Mouse (Mus musculus): ENCODE results near the gene Tbx6.
"Not testable (repeated sequence)": the region's sequence is repeated elsewhere in the genome, so short reads cannot be mapped to it uniquely, and the experiment has no call there.

The Tbx6 gene

DNA sequence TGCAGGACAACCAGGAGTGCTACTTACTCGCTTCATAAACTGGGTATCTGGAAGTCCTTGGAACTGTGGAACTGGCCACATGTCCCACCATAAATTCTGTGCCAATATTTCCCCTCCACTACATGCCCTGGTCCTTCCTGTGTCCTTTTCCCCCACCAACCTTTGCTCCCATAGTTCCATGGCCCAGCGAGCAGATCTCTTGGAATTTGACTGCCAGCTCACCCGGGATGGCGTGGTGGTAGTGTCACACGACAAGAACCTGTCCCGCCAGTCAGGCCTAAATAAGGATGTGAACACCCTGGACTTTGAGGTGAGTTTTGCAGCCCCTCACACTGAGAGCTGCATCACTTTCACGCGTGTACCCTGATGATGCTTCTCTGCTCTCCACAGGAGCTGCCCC is 14.3 kb upstream of the Tbx6 start:
- no peak for DNase-seq (ENCODE audit: low read depth in 1 of 2, low spot score in 2 of 2)

DNA sequence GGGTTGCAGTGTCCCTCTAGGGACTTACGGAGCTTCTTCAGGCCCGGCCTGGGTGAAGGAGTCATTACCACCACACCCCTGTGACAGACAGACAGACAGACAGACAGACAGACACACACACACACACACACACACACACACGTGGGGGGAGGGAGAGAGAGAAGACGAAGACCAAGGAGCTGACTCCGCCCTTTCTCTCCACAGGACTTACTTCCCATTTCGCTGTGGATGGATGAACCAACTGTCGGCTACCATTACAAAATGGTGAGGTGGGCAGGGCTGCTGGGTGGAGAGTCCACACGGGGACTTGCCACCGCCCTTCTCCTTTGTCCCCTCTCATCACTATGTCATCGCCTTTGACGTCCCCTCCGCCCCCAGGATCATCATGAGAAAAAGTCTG is 10.5 kb upstream of the Tbx6 start:
- peak; percentile 54 to 63 for DNase-seq (ENCODE audit: low read depth in 1 of 2, low spot score in 2 of 2)

DNA sequence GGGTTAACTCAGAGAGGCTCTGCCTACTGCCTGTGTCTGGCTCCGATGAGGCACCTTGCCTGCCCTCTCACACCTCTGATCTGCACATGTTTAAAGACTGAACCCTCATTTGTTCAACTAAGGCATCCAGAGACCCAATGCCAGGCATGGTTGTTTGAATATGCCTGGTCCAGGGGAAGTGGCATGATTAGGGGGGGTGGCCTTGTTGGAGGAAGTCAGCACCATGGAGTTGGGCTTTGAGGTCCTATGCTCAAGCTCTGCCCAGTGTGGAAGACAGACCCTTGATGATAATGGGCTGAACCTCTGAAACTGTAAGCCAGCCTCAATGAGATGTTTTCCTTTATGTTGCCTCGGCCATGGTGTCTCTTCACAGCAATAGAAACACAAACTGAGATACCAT is 7.9 kb upstream of the Tbx6 start:
- no peak for DNase-seq (ENCODE audit: low read depth in 1 of 2, low spot score in 2 of 2)

DNA sequence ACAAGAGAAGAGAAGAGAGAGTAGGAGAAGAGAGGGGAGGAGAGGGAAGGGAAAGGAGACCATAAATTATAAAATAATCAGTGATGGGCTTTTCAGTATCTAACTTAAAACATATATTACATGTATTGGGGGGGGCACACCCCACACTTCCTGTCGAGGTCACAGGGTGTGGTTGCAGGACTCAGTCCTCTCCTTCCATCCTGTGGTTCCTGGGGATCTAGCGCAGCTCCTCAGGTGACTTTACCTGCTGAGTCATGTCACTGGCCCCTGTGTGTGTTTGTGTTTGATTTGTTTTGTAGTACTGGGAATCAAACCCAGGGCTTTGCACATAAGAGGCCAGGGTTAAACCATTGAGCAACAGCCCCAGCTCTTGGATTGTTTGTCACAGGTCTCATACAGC is 6.8 kb upstream of the Tbx6 start:
- no peak for DNase-seq (ENCODE audit: low read depth in 1 of 2, low spot score in 2 of 2)

DNA sequence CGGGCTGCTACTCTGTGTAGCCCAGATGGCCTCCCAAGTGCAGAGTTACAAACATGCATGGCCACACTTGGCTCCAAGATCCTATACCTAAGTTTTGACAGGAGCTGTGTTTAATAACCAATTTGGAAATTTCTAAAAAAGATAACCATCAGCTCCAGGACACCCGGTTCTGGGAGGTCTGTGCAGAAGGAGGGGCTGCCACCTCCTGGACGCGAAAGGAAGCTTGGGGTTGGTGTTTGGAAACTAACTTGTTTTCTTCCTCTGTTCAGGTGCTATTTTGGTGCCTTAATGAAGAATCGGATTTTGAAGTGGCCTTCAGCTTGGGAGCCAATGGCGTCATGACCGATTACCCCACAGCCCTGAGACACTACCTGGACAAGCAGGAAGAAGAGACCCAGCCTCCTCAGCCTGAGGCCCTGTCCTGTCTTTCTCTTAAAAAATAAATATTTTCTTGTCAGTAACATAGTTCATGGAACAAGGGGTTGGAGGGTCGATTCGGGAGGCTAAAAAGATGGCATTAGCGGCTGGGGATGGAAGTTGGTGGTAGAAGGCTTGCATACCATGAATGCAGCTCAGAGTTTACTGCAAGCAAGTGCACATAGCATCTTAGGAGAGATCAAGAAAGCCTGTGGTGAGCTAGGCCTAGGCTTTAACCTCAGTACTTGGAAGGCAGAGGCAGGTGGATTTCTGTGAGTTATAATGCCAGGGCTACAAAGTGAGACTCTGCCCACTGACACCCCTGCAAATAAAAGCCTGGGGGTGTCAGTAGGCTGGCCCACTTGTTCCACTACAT is 5.9 kb upstream of the Tbx6 start:
- no peak for DNase-seq (ENCODE audit: low read depth in 1 of 2, low spot score in 2 of 2)

DNA sequence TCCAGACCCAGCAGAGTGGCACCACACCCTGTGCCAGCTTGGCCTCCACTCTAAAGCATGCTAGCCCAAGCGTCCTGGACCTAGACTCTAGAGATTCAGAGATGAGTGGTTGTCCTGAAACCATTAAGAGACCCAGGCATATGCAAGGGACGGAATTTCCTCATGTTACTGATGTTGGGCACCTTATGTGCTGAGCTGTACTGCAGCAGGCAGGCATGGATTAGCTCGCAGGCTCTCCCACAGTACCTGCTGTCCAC is 5.4 kb upstream of the Tbx6 start:
- DNase-seq (ENCODE audit: low read depth in 1 of 2, low spot score in 2 of 2), result no peak

DNA sequence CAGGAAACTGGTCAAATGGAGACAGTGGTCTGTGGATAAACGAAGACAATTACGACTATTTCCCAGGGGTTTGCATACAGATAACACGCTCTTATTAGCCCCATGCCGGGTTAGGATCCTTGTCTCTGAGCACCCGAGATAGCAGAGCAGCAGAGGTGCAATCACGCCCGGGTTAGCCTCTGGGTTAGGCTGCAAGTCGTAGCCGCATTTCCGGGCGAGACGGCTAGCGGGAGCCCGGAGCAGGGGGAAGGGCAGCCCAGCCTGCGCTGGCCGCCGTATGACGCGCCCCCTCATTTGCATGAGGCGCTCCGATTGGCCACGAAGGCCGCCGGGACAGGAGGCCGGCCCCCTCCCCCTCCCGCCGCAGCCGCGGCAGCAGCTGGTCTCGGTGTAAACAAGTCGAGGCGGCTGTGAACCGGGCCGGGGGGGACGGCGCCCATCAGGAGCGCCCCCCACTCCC is 4.7 kb upstream of the Tbx6 start, which contains the start of gene Ypel3:
Ypel3 (plus strand) TSS at position 358 of the 460 bp plus-strand sequence.
- DNase-seq (ENCODE audit: low read depth in 1 of 2, low spot score in 2 of 2), result peak; percentile 71 to 83

DNA sequence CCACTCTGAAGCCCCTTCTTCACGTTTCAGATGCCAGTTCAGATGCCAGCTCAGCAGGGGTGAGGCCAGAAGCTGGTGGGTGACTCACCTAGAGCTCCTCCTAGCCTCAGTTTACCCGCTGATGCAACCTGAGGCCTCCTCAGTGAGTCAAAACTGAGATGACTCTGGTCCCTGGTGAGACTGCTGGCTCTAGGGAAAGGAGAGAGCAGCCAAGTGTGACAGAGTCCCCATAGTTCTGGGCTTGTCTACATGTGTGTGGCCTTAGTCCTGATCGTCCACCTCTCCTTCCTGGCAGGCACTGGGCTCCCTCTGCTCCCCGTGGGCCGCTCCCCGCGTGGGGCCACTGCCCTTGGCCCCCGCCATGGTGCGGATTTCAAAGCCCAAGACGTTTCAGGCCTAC is 3.8 kb upstream of the Tbx6 start:
- DNase-seq (ENCODE audit: low read depth in 1 of 2, low spot score in 2 of 2), result no peak

DNA sequence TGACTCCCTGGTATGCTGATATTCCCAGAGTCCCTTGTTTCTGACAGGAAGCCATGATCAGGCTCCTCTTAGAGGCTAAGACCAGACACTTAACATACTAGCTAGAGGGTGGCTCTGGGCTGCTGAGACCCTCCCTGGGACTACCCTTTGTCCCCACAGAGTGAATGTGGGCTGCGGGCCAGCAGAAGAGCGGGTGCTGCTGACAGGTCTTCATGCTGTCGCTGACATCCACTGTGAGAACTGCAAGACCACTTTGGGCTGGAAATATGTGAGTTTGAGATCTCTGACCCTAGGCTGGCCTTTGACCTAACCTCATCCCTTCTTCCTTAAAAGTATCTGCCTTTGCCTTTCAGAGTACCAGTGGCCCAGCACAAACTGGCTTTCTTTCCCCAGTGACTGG is 3.1 kb upstream of the Tbx6 start:
- no peak for DNase-seq (ENCODE audit: low read depth in 1 of 2, low spot score in 2 of 2)

DNA sequence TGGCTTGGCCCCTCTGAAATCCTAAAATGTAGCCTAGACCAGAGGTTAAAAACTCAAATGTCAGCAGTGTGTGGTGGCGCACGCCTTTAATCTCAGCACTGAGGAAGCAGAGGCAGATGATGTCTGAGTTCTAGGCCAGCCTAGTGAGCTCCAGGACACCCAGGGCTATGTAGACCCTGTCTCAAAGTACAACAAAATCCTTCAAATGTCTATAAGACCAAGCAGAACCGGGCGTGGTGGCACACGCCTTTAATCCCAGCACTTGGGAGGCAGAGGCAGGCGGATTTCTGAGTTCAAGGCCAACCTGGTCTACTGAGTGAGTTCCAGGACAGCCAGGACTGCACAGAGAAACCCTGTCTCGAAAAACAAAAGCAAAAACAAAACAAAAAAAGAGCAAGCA is 2.2 kb upstream of the Tbx6 start:
- DNase-seq (ENCODE audit: low read depth in 1 of 2, low spot score in 2 of 2), result not testable (repeated sequence)

DNA sequence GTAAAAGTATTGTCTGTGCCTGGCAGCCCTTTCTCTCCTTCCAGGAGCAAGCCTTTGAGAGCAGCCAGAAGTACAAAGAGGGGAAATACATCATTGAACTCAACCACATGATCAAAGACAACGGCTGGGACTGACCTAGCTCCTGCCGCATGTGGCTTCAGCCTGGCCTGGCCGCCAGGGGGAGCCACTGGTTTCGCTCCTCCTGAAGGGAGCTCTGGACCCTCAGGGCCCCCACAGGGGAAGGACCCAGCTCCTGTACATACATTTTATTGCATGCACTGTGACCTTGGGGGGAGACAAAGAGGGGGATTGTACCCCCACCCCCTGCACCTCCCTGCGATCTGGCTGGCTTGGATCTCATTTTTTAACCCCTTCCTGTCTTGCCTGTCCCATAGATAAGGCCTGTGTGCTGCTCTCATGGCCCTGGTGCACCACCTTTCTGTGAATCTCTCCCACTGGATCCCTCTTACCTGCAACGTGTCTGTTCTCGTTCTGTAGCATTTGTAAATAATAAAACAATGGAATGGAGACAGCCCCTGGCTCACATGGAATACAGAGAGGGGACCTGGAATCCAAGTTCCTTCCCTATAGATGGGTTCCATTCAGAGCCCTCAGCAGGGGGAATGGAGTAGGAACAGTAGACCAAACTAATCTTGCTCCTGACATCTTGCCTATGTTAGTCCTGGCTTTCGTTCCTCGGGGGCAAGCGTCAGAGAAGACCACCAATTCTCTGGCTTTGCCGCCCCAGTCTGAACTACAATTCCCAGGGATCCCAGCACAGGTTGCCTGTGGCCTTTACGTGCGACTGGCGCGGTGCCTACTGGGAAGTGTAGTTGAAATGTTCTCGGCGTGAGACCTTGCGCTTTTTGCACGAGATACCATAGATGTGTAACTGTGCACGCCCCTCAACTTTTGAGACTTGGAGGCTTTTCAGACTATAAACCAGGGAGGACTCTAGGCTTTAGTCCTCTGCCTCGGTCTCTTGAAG is 1.0 kb upstream of the Tbx6 start:
- DNase-seq (ENCODE audit: low read depth in 1 of 2, low spot score in 2 of 2), result peak; percentile 60 to 78

DNA sequence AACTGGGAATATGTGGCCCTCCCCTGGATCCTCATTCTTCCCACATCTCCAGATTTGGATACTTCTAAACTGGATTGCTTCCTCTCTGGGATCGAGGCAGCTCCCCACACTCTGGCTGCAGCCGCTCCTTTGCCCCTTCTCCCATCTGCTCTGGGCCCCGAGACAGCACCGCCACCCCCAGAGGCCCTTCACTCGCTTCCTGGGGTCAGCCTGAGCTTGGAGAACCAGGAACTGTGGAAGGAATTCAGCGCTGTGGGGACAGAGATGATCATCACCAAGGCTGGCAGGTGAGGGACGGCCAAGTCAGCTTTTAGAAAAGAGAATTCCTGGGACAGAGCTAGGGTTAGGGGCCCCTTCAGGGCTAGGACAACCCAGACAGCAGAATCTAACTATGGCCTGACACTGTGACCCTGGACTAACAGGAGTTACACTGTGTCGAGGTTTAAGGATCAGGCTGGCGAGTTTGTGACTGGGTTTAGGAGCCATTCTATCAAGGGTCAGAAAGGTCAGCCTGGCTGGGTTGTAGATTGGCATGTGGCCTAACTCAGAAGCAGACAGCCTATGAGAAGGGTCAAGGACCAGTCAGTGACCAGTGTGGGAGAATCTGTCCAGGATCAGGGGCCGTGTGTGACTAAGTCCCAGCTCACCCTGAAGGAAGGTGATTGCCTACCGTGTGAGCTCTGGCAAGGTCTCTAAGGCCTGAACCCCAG is 533 bp downstream of the Tbx6 start:
- DNase-seq (ENCODE audit: low read depth in 1 of 2, low spot score in 2 of 2), result no peak

DNA sequence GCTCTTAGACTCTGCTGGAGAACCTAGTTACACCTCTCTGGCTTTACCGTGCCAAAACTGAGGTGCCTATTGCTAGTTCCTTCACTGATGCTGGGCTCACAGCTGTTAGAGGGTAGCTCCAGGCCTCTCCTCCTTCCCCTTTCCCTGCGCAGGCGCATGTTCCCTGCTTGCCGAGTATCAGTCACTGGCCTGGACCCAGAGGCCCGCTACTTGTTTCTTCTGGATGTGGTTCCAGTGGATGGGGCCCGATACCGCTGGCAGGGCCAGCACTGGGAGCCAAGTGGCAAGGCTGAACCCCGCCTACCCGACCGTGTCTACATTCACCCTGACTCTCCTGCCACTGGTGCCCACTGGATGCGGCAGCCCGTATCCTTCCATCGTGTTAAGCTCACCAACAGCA is 1.4 kb downstream of the Tbx6 start:
- no peak for DNase-seq (ENCODE audit: low read depth in 1 of 2, low spot score in 2 of 2)

DNA sequence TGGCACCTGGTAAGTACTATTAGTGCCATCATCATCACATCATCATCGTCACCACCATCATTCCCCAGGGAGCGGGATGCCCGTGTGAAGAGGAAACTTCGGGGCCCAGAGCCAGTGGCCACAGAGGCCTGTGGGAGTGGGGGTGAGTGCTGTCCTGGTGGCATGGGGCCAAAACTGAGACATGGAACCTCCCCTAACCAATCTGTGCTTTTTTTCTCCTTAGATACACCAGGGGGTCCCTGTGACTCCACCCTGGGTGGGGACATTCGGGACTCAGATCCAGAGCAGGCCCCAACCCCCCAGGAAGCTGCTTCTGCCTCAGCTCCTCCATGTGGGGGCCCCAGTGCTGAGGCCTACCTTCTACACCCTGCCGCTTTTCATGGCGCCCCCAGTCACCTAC is 3.2 kb downstream of the Tbx6 start:
- DNase-seq (ENCODE audit: low read depth in 1 of 2, low spot score in 2 of 2), result no peak

DNA sequence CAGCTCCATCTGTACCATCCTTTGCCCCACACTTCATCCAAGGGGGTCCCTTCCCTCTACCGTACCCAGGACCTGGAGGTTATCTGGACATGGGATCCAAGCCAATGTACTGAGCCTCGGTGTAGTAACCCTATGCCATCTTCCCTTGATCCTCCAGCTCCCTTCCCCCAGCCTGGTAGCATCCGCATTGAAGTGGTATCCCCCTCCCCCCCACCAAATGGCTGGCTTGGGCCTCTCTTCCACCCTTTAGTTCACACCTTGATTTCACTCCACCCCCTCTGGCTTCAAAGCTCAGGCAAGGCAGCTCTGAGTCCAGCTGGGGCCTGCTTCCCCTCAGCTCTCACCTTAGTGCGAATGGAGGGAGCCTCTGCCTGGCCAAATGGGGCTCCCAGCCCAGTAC is 3.8 kb downstream of the Tbx6 start:
- DNase-seq (ENCODE audit: low read depth in 1 of 2, low spot score in 2 of 2), result no peak

DNA sequence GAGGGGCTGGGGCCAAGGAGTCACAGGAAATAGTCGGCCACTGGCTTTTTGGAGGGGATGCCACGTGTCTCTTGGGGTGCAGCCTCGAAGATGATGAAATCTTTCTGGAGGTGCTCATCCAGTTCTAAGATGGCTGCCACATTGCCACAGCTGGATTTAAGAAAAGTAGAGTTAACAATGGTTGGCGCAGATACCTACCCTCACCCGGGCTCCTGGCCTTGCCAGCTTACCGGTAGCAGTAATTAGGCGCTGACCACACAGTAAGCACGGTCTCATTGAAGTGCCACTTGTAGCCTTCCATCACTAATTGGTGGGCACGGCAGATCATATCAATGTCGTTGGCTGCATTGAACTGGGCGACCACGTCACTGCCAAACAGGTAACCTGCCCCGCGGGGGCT is 4.9 kb downstream of the Tbx6 start:
- no peak for DNase-seq (ENCODE audit: low read depth in 1 of 2, low spot score in 2 of 2)

DNA sequence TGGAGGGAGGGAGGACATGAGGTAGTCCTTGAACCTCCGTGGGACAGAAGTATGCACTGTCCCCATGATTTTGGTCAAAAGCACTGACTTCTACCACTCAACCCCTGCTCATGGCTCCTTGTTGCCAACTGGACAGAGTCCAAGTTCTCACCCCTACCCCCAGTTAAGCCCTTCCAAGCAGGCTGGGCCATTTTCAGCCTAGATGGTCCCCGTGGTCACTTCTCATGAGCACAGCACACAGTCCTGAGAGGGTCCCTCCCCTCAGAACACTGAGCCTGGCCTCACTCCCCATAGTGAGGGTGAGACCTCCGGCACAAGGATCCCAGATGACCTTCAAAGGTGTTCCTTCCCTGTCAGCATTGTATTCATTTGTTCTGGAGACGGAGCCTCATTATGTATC is 7.9 kb downstream of the Tbx6 start:
- DNase-seq (ENCODE audit: low read depth in 1 of 2, low spot score in 2 of 2), result no peak

DNA sequence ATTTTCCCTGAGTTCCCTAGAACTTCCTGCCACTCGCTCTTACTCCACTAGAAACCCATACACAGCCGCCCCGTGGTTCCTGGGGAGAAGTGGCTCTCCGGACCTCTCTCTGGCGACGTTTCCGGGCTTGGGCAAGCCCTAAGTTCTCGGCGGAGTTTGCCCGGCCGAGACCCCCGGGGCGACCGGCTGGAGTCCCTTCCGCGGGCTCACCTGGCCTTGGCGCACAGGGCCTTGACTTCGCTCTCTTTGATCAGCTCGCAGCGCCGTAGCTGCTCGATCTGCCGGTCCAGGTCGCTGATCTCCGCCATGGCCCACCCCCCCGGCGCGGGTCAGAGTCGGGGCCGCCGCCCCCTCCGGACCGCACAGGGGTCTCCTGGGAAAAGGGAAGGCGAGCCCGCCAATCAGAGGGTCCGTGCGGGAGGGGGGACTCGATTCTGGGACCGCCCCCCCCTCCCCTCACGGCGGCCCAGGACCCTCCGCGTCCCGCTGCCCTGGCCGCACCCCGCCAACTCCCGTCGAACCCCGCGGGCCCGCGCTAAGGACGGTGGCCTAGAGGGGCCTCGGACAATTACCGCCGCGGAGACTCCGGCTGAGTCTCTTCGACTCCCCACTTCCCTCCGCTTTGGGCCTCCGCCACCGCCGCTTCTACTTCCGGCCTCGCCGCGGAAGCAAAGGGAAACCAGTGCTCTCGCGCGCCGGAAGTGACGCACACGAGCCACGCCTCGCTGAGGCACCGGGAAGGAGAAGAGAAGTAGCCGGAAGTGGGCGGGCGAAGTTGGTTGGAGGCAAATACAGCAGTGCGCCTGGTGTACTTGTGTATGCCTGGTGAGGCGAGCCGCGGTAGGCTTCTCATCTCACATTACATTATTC is 10.8 kb downstream of the Tbx6 start, which contains the start of gene Ppp4c:
Ppp4c (minus strand) TSS at position 646 of the 870 bp plus-strand sequence.
- peak; percentile 92 to 94 for DNase-seq (ENCODE audit: low read depth in 1 of 2, low spot score in 2 of 2)

DNA sequence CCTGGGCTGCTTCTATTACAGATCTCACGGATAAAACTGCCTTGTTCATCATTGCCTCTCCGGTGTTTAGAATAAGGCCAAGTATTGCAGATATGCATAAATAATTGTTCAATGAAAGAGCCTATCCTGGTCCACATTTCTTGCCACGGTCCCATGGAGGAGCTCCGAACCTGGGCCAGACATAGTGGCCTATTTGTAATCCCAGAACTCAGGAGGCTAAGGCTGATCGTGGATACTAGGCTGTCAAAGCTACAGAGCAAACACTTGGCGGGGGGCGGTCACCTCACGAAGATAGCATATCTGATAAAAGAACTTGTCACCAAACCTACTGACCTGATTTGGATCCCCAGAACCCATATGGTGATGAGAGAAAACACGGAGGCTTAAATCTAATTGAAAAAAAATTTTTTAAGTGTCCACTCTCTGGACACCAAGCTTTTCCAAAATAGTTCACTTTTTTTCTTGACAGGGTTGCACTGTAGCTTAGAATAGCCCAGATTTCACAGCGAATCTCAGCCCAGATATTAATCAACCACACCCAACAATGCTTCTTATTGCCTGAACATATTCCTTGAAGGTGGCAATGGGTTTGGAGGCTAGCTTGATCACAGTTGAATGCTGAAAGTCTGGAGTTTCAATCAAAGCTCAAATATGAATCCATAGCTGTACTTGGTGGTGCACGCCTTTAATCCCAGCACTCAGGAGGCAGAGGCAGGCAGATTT is 11.6 kb downstream of the Tbx6 start:
- no peak for DNase-seq (ENCODE audit: low read depth in 1 of 2, low spot score in 2 of 2)

All from monocyte, adult 2 months (primary cell).